Mouse (Mus musculus) adrenal gland, adult 18-20 months (tissue): ENCODE data around the gene Nod2. TPM values are rescaled to one million over a fixed set of nuclear protein-coding genes. Genes with fewer than 3 reads are reported as not detected.
"Not testable (repeated sequence)": the region's sequence is repeated elsewhere in the genome, so short reads cannot be mapped to it uniquely, and the experiment has no call there.

Source experiments
- DNase-seq, 2 experiments: peaks; one replicate each; pipeline ENCODE4 v3.0.0; 2021 to 2022; ENCODE audit warnings: low spot score in 2 of 2
- total RNA-seq, 2 experiments: library from RNA; stranded (reverse); gene quantifications; 1 replicate in 1 of 2; 2 replicates in 1 of 2; pipeline ENCODE4 v1.2.3; 2021

Gene Nod2
- total RNA-seq, 2 experiments from 2014 or later: 0.60 to 1.6 TPM

DNA sequence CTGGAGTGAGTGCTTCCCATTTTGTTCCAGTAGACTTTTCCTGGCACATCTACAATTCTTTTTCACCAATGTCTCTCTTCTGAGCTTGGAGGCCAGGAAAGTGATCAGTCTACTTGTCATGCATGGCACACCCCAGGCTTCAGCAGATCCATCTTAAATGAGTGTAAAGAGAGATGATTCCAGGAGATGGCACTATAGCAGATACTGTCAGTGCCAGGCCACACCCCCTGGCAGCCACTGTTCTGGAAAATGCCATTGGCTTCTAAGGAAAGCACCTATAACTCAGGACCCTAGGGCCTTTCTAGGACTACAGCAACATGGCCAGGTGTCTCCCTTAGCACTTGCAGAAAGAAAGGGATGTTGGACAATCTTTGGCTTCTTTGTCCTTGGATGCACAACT, 16.0 kb upstream of the Nod2 start:
- DNase-seq: no peak

DNA sequence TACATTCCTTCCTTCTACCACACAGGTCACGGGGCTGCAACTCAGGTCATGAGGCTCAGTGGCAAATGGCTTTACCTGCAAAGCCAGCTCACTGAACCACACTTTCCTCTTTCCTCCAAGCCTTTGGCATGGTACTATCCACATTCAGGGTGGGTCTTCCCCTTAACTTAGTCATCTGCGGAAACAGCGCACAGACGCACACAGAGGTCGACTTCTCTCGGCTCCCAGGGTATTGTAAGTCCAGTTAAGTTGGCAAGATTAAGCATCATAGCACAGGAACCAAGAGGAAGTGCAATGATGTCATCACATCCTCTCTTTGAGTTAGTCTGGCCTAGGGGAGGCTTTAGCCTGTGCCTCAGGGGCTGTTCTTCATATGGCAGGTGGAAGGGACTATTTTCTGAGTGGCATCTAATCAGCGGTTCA, 13.8 kb upstream of the Nod2 start:
- no peak for DNase-seq

DNA sequence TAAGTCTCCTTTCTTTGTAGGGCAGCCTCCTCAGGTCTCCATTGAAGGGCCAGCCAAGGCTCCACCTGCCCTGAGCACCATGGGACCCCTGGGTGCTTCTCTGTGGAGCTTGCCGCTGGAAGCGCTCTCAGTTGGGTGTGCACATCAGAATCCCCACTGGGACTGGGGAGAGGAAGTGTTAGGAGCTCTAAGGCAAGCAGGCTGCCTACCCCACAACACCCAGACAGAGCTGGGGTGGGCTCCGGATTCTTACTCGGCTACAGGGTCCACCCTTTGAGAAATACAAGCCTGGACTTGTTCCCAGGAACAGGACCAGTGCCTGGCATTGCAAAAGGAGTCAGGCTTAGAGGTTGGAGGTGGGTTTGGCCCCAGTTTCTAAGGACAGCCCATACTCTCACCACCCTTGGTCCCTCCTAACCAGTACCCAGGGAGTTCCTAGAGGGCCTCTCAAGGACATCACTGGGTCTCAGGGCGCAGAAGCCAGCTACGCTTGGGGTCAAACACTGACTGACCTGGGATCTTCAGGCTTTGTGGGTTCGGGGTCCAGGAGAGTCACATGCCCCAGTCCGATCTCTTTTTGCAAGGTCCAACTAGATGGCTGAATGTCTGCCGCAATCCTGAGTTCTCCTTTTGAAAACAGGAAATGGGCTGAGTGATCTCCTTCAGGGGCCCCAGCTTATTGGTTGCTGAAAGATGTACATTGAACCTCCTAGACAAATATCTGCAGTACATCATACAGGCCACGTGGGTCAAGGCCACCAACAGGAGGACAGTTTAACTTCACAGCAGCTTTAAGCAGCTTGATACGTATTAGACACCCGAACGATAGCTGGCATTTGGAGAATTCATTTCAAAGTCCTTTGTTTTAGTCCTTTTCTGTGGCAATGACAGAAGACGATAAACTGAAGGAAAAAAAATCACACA, 11.4 kb upstream of the Nod2 start, which contains the start of gene Snx20:
TSS of gene Snx20 (minus strand) at position 655 of the 924 bp plus-strand sequence.
- DNase-seq: no peak

DNA sequence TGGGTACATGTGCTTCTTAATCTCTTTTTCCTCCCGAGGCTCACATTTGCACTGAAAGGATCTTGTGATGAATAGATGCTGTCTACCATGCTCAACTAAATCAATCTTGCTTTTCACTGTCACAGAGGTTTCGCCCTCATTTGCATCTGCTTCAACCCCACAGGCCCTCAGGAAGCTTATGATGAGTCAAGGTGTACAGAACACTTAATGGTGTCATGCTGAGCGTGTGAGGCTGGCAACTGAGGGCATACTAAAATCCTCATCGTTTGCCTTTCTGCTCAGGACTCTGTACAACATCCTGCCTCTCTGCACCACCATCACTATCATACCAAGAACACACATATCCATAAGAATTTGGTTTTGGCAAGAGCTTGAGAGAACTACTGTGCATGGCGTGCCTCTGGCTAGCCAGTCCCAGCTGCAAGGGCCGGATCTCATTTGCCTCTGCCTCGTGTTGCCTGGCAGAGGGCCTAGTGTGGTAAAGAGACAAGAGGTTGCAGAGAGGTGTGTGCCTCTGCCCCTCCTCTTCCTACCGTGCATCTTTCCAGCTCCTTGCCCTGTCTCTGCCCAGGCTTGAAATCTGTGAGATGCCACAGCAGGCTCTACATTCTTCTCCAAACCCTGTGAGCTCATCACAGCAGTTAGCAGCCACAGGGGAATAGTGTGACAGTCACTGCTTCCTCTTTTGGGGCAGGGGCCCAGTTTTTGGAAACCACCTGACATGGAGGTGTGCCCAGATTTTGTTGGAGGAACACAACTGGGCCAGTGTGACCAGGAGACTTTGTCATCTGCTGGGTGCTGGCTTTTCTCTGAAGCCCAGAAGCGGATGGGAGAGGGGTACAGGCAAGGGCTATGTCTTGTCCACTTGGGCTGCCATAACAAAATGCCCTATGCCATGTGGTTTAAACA, 9.8 kb upstream of the Nod2 start:
- no peak for DNase-seq

DNA sequence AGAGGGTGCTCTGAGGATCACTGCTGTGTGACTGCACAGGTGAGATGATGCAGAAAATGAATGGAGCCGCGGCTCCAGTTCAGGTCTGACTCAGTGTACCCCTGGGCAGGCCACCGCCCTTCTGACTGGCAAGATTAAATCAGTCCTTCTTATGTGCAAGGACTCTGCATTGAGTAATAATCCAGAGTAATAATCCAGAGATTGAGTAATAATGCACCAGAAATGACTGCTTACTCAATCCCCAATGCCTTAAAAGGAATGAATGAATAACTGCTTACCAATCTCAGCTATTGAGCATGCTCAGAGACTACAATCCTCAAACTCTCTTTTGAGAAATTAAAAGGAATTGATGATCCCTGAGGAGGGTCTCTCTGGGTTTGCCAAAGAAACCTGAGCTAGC, 8.2 kb upstream of the Nod2 start:
- DNase-seq: no peak

DNA sequence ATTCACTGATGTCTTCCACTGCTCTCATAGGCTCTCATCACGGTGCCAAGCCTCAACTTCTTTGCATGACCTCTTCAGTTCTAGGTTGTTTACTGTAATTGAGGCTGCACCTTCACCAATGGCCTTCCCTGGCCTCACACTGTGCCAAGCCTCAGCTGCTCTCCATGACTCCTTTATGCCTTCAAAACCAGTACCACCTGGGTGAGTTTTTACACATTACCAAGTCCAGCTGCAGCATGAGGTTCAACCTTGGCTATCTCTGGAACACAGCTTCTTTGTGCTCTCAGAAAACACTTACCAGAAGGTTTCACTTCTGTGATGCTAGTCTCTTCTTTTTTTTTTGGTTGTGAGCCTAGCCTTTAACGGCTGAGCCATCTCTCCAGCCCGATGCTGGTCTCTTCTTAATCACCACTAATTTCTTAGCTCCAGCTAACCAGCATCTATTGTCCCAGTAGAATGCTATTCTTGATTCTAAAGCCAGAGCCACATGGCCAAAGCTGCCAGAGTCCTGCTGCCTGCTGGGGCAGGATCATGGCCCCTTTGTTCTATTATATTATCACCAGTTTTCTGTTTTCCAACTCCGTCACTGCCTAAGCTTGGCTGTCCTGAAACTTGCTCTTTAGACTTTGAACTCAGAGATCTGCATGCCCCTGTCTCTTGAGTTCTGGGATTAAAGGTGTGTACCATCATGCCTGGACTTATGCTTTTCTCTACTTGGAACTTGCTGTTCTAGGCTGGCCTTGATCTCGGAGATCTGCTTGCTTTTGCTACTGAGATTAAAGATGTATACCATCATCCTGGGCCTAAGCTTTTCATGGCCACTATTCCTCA, 4.2 kb upstream of the Nod2 start:
- no peak for DNase-seq

DNA sequence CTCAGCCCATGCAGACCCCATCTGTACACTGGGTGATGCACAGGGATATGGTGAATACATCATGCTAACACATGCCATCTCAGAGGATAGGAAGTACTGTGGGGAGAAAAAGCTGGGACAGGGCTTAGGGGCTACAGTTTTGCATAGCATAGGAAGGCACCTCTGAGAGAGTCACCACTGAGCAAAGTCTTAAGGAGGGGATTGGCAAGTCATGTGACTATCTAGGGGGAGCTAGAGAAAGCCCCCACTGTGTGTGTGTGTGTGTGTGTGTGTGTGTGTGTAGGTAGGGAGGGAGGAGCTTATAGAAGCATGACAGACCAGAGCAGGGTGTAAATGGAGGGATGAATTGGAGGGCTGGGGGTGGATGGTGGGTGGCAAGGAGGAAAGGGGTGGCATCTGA, 1.2 kb downstream of the Nod2 start:
- DNase-seq: no peak

DNA sequence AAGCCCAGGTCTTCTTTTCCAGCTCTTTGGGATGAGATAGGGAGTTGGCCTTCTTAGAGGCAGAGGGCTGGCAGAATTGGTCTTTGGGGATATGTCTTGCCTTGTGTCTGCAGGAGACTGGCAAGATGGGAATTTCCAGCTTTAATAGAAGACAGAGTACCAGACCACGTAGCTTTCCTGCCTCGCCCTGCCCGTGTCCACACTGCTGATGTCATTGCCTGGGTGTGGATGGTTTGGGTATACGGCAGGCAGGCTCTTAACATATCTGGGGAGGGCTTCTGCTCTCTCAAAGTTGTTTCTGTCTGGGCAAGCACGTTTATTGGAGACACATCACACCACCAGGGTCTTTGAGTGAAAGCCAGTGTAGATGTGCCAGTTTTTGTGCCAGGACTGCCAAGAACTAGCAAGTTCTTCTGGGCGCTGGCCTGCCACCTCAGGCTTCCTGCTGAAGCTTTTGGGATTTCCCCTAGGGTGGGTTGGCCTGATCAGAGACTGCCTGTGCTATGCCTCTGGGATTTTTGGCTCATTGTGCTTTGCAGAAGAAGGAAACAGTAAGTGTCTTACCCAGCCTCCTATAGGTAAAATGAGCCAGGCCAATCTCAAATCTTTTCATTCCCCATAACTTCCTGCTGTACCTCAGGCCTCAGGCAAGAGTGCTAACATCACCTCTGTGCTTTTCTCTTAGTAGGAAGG, 3.0 kb downstream of the Nod2 start:
- DNase-seq: no peak

DNA sequence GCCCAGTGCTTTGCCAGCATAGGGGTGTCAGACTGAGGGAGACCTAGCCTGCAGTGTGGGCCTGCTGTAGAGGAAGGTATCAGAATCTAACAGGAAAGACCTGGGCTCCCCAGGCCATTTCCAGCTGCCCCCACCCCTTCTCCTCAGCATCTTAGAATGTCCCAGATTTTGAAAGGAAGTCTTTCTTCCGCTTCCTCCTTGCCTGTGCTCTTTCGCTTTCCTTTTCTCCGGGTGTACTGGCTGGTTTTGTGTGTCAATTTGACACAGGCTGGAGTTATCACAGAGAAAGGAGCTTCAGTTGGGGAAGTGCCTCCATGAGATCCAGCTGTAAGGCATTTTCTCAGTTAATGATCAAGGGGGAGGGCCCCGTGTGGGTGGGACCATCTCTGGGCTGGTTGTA, 4.0 kb downstream of the Nod2 start:
- DNase-seq: not testable (repeated sequence)

DNA sequence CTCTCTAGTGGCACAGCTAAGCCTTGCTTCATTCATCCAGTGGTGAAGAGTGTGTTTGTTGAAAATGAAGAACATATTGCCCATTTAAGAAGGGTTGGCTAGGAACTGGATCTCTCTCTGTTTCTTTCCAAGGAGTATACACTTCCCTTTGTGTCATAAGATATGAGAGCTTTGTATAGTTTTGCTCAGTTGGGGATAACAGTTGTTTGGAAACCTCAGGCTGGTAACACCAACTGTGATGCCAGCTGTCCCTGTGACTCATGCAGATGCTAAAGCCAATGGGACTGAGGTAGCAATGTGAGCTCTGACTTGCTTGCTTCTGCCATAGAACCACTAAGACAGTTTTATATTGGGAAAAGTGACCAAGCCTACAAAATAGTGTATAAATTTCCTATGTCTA, 8.2 kb downstream of the Nod2 start:
- DNase-seq: no peak

DNA sequence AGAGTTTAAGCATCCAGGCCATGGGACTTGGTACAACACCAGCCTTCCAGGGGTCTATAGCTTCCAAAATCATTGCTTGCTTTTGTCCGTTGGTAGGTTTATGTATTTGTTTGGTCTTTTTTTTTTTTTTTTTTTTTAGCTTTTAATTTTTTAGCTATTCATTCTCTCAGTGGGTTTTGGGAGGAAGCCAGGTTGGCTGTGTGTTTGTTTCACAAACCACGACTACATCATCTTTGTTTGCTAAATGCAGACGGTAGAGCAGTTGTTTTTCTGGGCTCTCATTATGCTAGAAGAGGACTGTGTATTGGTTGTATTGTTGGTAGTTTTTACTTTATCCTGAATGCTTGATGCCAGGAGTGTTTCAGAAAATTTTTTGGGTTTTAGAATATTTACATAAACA, 12.8 kb downstream of the Nod2 start:
- no peak for DNase-seq

DNA sequence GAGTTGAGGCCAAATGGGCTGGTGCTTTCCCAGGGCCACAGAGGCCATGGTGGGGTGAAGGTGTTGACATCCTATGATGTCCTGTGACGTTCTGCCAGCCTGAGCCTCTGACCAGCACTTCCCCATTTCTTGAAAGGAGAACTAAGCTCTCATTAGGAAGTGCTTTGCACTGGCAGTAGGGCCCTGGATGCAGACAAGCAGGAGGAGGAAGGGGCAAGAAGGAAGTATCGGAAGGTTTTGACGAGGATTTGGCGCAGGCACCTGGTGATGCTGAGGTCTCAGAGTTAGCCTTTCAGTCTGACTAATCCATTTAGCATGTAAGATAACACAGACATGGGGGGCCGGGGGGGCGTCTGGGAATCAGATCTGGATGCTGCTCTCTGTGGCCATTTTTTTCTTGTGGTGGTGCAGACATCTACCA, 15.3 kb downstream of the Nod2 start:
- no peak for DNase-seq

DNA sequence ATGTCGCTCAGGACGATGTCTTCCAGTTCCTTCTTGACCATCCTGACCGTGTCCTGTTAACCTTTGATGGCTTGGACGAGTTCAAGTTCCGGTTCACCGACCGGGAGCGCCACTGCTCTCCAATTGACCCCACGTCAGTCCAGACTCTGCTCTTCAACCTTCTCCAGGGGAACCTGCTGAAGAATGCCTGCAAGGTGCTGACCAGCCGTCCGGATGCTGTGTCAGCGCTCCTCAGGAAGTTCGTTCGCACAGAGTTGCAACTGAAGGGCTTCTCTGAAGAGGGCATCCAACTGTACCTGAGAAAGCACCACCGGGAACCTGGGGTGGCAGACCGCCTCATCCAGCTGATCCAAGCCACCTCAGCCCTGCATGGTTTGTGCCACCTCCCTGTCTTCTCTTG, 17.0 kb downstream of the Nod2 start:
- no peak for DNase-seq

DNA sequence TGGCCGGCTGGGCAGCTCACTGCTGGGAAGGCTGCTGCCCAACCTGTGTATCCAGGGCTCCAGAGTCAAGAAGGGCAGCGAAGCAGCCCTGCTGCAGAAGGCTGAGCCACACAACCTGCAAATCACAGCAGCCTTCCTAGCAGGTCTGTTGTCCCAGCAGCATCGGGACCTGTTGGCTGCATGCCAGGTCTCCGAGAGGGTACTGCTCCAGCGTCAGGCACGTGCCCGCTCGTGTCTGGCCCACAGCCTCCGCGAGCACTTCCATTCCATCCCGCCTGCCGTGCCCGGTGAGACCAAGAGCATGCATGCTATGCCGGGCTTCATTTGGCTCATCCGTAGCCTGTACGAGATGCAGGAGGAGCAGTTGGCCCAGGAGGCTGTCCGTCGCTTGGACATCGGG, 17.8 kb downstream of the Nod2 start:
- DNase-seq: no peak

DNA sequence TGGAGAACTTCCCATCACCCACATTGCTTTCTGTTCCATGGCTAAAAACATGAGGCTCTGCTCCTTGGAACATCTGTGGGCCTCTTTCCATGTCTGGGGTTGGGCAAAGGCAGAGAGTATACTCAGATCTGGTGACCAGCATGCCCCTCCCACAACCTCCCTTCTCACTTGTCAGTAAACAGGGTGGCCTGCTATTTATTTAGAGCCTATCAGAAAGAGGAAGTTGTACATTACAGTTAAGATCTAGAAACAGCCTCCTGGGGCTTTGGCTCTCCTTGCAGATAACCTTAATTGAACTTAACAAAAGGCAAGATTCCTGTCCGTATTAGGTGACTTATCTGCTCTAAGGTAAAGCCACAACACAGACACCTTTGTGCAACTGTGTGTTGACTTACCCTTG, 19.3 kb downstream of the Nod2 start:
- no peak for DNase-seq

DNA sequence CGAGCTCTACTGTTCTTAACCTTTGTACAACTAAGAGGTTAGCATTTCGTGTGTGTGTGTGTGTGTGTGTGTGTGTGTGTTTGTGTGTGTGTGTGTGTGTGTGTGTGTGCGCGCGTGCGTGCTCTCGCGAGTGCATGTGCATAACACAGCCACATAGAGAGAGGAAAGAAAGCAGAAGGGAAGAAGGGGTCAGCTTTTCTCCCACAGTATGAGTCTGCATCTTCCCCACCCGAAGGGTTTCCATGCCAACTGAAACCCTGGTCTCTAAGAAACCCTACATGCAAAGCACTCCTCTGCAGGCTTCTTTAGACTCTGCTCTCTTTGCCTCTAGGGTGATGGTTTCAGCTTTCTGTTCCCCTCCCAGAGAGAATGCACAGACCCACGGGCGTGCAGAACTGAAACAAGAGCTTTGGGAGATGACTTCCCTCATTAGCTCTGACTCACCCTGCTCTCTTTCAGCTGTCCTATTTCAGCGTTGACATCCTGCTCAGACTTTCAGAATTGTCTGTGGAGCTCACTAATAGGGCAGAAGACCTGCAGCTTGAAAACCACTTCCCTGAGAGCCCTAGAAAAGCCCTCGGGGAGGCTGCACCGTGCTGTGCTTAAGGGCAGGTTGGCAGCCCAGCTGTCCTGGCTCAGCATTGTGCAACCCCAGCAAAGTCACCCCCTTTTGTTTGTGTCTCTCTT, 21.4 kb downstream of the Nod2 start:
- DNase-seq: no peak

DNA sequence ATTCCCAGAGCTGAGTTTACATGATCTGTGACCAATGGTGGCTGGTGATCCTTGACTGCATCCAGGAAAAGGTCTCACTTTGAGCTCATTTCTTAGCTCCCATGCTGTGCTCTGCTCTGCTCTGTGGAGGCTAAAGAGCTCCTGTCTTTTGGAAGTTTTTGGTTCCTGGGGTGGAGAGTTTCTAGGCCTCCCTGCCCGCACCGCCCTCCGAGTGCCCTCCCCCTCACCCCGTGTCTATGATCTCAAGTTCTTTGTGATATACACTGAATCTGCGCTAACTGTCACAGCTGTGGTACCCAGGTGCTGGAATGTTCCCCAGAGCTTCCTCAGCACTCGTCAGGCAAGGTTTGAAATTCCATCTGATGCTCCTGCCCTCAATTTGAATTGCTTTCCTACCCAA, 23.7 kb downstream of the Nod2 start:
- no peak for DNase-seq

DNA sequence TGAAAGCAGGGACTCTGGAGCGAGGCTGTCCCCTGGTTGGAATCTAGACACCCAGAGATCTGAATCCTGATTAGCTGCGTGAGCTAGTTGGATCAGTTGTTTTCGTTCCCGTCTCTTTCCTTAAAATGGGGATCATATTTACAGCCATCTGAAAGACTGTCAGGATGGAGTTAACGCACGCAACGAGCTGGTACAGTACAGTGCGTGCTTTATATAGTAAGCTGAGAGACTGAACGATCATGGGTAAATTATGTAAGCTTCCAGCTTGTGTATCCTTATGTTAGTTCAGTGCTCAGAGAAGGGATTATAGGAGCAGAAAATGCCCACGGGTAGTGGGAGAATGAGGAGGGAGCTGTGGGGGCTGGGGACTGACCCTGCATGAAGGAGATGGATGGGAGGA, 24.5 kb downstream of the Nod2 start:
- no peak for DNase-seq

DNA sequence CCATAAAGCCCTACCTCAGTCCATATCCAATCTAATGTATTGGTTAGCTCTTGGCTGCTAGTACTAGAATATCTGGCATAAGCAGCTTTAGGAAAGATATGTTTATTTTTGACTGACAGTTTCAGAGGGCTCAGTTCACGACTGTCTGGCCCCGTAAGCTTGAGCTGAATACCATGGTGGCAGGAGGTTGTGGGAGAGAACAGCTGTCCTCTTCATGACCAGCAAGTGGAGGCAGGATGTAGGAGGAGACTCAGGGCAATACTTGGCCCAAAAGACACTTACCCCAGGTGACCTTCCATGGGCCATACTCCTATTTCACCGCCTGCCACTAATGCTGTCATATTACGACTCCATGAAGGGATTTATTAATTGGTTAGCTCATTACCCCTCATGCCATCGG, 26.7 kb downstream of the Nod2 start:
- DNase-seq: no peak
